Mouse (Mus musculus): Measurements from ENCODE around the gene Gm5460. TPM values are rescaled to one million over a fixed set of nuclear protein-coding genes. Genes with fewer than 3 reads are reported as not detected.

Gm5460 gene
- polyA plus RNA-seq, 1 experiment: not detected

DNA sequence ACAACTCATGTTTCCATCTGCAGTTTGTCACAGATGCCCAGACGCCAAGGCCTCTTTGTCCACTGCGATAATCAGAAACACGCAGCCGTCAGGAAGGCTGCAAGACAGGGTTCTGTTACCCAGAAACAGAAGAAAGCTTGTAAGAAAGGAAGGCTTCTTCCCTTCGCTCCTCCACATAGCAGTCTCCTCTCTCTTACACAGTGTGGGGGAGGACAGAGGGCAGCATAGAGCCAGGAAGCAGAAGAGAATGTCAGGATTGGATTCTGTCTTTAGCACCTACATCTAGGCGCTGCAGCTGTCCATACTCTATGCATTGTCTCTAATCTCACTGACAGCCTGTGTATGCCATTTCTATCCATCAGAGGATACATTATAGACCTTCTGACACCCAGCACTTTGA, 19.1 kb upstream of the Gm5460 start:
- 75% methylated on average over 6 of the region's 6 CpGs for WGBS
- Histone ChIP-seq H3K4me1 (ENCODE audit: control insufficient read depth, insufficient read depth, low read length) (no peaks in the 10 kb centered on the region), H3K27ac (ENCODE audit: insufficient read depth, low read depth, low read length) (no peak overlapping the region), H3K4me3 (ENCODE audit: insufficient read depth, low read depth, low read length) (no peak overlapping the region)
- TF ChIP-seq POLR2A (IDR thresholded peaks at IDR 0.05; ENCODE audit: insufficient read depth, low read depth, low read length) (no peak), CTCF (IDR thresholded peaks at IDR 0.05; ENCODE audit: insufficient read depth, low read depth, low read length) (no peak)

DNA sequence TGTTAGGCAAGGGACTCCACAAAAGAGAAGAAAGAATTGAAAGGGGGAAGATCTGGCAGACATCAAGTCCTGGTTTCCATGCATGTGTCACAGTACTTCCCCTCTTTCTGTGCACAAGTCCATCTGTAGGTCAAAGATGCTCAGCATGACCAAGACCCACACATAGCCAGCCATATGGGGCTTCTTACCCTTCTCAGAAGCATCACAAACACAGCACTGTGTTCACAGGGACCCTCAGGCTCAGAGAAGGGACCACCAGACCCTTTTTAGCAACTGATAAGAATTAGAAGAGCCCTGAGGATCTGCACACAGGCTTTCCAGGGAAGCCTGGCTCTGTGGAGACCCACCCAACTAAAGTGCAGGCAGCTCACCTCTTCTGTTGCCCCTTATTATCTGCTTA, 16.5 kb upstream of the Gm5460 start:
- Histone ChIP-seq H3K27ac (ENCODE audit: insufficient read depth, low read depth, low read length) (no peak overlapping the region), H3K4me1 (ENCODE audit: control insufficient read depth, insufficient read depth, low read length) (no peaks in the 10 kb centered on the region), H3K4me3 (ENCODE audit: insufficient read depth, low read depth, low read length) (no peak overlapping the region)
- TF ChIP-seq CTCF (IDR thresholded peaks at IDR 0.05; ENCODE audit: insufficient read depth, low read depth, low read length) (no peak), POLR2A (IDR thresholded peaks at IDR 0.05; ENCODE audit: insufficient read depth, low read depth, low read length) (no peak)

DNA sequence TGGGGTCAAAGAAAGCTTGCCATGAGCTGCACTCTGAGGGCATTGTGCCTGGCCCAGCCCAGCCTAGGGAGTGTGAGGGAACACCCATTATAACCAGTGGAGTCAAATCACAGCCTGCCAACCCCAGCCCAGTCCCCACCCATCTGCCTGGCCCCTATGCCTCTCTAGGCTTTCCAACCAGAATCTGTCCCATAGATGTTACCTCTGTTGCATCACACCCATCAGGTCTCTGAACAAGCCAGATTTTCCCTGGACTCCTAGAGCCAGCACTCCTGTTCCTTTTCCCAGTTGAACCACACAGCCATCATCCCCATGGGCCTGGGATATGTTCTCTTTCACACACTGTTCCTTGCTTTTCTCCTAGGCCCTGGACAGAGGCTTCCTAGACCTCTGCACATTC, 15.1 kb upstream of the Gm5460 start:
- TF ChIP-seq CTCF (IDR thresholded peaks at IDR 0.05; ENCODE audit: insufficient read depth, low read depth, low read length): no peak
- no peak for TF ChIP-seq POLR2A (IDR thresholded peaks at IDR 0.05; ENCODE audit: insufficient read depth, low read depth, low read length)
- H3K27ac ChIP-seq (ENCODE audit: insufficient read depth, low read depth, low read length): no peak overlapping the region
- H3K4me1 ChIP-seq (ENCODE audit: control insufficient read depth, insufficient read depth, low read length): no peaks in the 10 kb centered on the region
- no peak overlapping the region for H3K4me3 ChIP-seq (ENCODE audit: insufficient read depth, low read depth, low read length)

DNA sequence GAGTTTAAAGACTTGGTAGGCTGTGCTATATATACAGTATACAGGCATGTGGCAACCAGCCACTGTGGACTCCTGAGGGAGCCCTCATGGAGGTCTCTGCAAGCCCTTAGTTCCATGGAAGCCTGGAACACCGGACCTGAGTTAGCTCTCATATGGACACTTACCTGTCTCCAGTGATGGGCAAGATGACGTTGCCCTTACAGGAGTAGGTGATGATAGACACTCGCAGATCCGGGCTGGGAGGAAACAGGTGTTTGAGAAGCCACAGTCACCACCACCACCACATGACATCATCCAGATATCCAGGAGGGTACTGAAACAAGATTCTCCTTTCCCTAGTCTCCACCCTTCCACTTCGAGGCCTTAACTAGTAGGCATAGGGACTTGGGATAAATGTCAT, 14.2 kb upstream of the Gm5460 start:
- Histone ChIP-seq H3K4me1 (ENCODE audit: control insufficient read depth, insufficient read depth, low read length) (no peaks in the 10 kb centered on the region), H3K27ac (ENCODE audit: insufficient read depth, low read depth, low read length) (no peak overlapping the region), H3K4me3 (ENCODE audit: insufficient read depth, low read depth, low read length) (no peak overlapping the region)
- TF ChIP-seq CTCF (IDR thresholded peaks at IDR 0.05; ENCODE audit: insufficient read depth, low read depth, low read length): no peak
- no peak for TF ChIP-seq POLR2A (IDR thresholded peaks at IDR 0.05; ENCODE audit: insufficient read depth, low read depth, low read length)
- 89% methylated on average over 5 of the region's 5 CpGs for WGBS

DNA sequence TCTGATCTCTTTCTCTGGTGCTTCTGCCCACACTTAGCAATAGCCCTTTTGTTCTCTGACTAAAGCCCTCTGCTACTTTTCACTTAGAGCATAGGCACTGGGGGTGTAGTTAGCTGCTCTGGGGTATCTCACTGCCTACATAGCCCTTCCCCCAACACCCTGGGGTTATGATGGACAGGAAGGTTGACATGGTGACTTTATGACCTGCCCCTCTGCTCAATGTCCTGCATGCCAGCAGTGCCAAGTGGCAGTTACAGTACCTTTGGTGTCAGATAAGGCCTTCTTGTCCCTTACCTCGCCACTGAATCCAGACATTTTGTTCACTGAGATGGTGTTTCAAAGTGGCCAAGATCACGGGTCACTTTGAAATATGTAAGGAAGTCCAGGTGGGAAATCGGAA, 1.5 kb upstream of the Gm5460 start, which contains the start of gene Gm30083:
Gene Gm30083, minus strand, starts transcription at position 120 of the 400 bp plus-strand sequence.
- WGBS: 94% methylated on average over 3 of the region's 3 CpGs
- Histone ChIP-seq H3K27ac (ENCODE audit: insufficient read depth, low read depth, low read length) (no peak within 1 kb of the TSS), H3K4me1 (ENCODE audit: control insufficient read depth, insufficient read depth, low read length) (no peaks in the 10 kb centered on the region), H3K4me3 (ENCODE audit: insufficient read depth, low read depth, low read length) (no peak within 1 kb of the TSS)
- TF ChIP-seq POLR2A (IDR thresholded peaks at IDR 0.05; ENCODE audit: insufficient read depth, low read depth, low read length): no peak
- TF ChIP-seq CTCF (IDR thresholded peaks at IDR 0.05; ENCODE audit: insufficient read depth, low read depth, low read length): no peak

DNA sequence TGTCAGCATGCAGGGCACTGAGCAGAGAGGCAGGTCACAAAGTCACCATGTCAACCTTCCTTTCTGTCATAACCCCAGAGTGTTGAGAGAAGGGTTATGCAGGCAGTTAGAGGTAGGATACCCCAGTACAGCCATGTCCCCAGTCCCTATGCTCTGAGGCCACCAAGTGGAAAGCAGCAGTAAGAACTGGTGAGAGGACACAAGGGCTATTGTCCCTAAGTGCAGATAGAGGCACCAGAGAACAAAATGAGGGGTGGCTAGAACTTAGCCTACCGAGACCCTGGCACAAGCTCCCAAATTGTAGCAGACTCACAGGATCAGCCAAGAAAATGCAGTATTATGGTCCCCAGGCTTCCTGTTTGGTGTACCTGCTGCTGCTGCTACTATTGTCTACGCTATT, 380 bp downstream of the Gm5460 start:
- no peak for TF ChIP-seq POLR2A (IDR thresholded peaks at IDR 0.05; ENCODE audit: insufficient read depth, low read depth, low read length)
- TF ChIP-seq CTCF (IDR thresholded peaks at IDR 0.05; ENCODE audit: insufficient read depth, low read depth, low read length): no peak
- no peak overlapping the region for H3K27ac ChIP-seq (ENCODE audit: insufficient read depth, low read depth, low read length)
- 92% methylated on average over 2 of the region's 2 CpGs for WGBS
- H3K4me3 ChIP-seq (ENCODE audit: insufficient read depth, low read depth, low read length): no peak overlapping the region
- H3K4me1 ChIP-seq (ENCODE audit: control insufficient read depth, insufficient read depth, low read length): no peaks in the 10 kb centered on the region

DNA sequence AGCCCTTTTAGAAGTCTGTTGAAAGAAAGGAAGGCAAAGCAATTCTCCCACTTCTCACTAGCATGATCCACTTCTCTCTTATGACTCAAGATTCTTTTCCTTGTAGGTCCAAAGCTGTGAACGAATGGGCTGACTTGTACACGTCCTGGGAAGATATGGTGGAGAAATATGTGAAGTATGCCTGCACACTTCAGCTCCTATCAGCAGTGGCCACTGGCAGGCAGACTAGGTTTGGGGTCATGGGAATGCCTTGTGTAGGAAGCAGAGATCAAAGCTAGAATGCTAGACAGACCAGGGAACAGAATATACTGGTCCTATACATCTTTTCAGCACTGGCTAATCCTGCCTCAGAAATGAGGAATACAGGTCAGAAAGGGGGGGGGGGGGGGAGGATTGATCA, 10.2 kb downstream of the Gm5460 start:
- 84% methylated on average over 2 of the region's 2 CpGs for WGBS
- Histone ChIP-seq H3K4me3 (ENCODE audit: insufficient read depth, low read depth, low read length) (no peak overlapping the region), H3K4me1 (ENCODE audit: control insufficient read depth, insufficient read depth, low read length) (no peaks in the 10 kb centered on the region), H3K27ac (ENCODE audit: insufficient read depth, low read depth, low read length) (no peak overlapping the region)
- no peak for TF ChIP-seq CTCF (IDR thresholded peaks at IDR 0.05; ENCODE audit: insufficient read depth, low read depth, low read length)
- no peak for TF ChIP-seq POLR2A (IDR thresholded peaks at IDR 0.05; ENCODE audit: insufficient read depth, low read depth, low read length)

DNA sequence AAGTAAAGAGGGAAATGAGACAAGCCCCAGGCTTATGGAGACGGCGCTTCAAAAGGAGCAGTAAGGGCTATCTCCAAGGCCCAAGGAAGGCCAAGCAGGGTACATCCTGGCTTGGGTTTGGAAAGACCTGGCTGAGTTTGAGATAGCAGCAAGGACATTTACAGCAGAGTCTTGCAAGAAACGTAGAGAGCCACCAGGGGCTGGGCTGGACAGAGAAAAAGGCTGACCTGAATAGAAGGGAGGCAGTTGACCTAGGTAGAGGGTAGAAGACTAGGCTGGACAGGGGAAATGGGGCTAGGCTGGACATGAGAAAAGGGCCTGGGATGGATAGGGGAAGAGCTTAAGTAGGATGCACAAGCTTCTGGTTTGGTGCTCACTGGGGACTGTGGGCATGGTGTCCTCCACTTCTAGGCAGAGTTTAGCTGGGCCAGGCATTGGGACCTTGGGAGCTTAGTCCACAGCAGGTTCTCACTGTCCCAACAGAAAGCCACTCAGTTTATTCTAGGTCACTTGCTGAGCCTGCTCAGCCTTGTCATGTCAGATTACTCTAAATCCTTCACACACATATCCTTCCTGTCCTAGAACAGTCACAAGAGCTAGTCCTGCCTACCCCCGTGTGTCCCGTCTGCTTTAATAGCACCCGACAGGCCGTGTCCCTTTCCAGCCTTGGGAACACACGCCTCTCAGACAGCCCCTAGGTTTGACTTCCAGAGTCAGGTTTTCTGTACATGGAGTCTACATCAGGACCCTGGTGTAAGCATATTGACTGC, 17.5 kb downstream of the Gm5460 start:
- WGBS: 95% methylated on average over 8 of the region's 8 CpGs

DNA sequence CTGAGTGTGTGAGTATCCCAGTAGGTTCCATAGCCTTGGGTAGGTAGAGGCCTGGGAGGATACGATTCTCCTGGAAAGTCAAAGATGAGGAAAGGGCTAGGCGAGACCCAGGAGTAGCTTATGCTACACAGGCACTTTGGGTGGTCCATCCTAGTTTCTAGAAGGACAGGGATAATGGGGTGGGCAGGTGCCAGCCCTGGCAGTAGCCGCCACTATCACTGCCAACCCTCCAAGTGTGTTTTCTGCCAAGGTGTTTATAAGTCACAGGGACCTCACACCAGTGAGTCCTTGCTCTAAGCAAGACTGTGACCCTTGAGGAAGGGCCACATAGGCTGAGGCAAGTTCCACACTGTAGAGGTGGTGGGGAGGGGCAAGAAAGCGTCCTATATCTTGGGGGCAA, 24.7 kb downstream of the Gm5460 start:
- 92% methylated on average over 4 of the region's 4 CpGs for WGBS
- H3K27ac ChIP-seq (ENCODE audit: insufficient read depth, low read depth, low read length): no peak overlapping the region

More for the DNA sequence above, 17.5 kb downstream of the Gm5460 start:
- H3K4me3 ChIP-seq (ENCODE audit: insufficient read depth, low read depth, low read length): no peak overlapping the region
- H3K4me1 ChIP-seq (ENCODE audit: control insufficient read depth, insufficient read depth, low read length): no peaks in the 10 kb centered on the region
- TF ChIP-seq POLR2A (IDR thresholded peaks at IDR 0.05; ENCODE audit: insufficient read depth, low read depth, low read length): no peak
- no peak for TF ChIP-seq CTCF (IDR thresholded peaks at IDR 0.05; ENCODE audit: insufficient read depth, low read depth, low read length)
- H3K27ac ChIP-seq (ENCODE audit: insufficient read depth, low read depth, low read length): no peak overlapping the region

More for the DNA sequence above, 24.7 kb downstream of the Gm5460 start:
- TF ChIP-seq CTCF (IDR thresholded peaks at IDR 0.05; ENCODE audit: insufficient read depth, low read depth, low read length): no peak
- TF ChIP-seq POLR2A (IDR thresholded peaks at IDR 0.05; ENCODE audit: insufficient read depth, low read depth, low read length): no peak
- Histone ChIP-seq H3K4me1 (ENCODE audit: control insufficient read depth, insufficient read depth, low read length) (no peaks in the 10 kb centered on the region), H3K4me3 (ENCODE audit: insufficient read depth, low read depth, low read length) (no peak overlapping the region)
